Mouse (Mus musculus): ENCODE results near the gene Hoxb5.

GRCm38 (mm10) chr11:96353939-96354338 lies 50.8 kb downstream of the Hoxb5 start:
- TF ChIP-seq CTCF (IDR thresholded peaks at IDR 0.05; ENCODE audit: low read depth, low read length) (no peak), POLR2A (IDR thresholded peaks at IDR 0.05; ENCODE audit: borderline replicate concordance, low read depth, low read length) (no peak)
